Mouse (Mus musculus) forebrain, embryonic 13.5 days (tissue): ENCODE results near the gene Syne4. TPM values are rescaled to one million over a fixed set of nuclear protein-coding genes. Genes with fewer than 3 reads are reported as not detected.

Source experiments
- ATAC-seq: fragments of 200-750 bp; cut with Nextera tagmentation; 2 replicates; pipeline ENCODE4 v1.8.0; 2017
- H3K27ac ChIP-seq: fragments of 300-500 bp; sonication (generic); 2 replicates; pipeline ENCODE4 v1.5.1; 2015; ENCODE audit warnings: inconsistent platforms, mild to moderate bottlenecking, moderate library complexity
- H3K27me3 ChIP-seq: fragments of 300-500 bp; sonication (generic); 2 replicates; pipeline ENCODE4 v1.6.1; 2015; ENCODE audit warnings: mild to moderate bottlenecking, inconsistent platforms
- H3K36me3 ChIP-seq: fragments of 300-500 bp; sonication (generic); 2 replicates; pipeline ENCODE4 v1.6.1; 2015; ENCODE audit warnings: mild to moderate bottlenecking, inconsistent platforms; ENCODE audit not compliant: poor library complexity, severe bottlenecking
- H3K4me1 ChIP-seq: fragments of 300-500 bp; sonication (generic); 2 replicates; pipeline ENCODE4 v1.6.1; 2015; ENCODE audit warnings: inconsistent platforms
- H3K4me2 ChIP-seq: fragments of 300-500 bp; sonication (generic); 2 replicates; pipeline ENCODE4 v1.6.1; 2015; ENCODE audit warnings: inconsistent platforms, mild to moderate bottlenecking, moderate library complexity
- H3K4me3 ChIP-seq: fragments of 300-500 bp; sonication (generic); 2 replicates; pipeline ENCODE4 v1.5.1; 2015; ENCODE audit warnings: mild to moderate bottlenecking, inconsistent platforms
- H3K9ac ChIP-seq: fragments of 300-500 bp; sonication (generic); 2 replicates; pipeline ENCODE4 v1.6.1; 2015; ENCODE audit warnings: mild to moderate bottlenecking, inconsistent platforms
- H3K9me3 ChIP-seq: fragments of 300-500 bp; sonication (generic); replicated peaks from 2 replicates; pipeline ENCODE4 v1.6.1; 2016; ENCODE audit warnings: inconsistent platforms
- WGBS: fragments of 180-500 bp; shearing (Covaris S2); methylation state at CpG from one replicate; pipeline ENCODE4 v1.1.7; 2015; 5-methylcytosine and 5-hydroxymethylcytosine counted together
- polyA plus RNA-seq: library from polyadenylated mRNA; unstranded; fragments of >200 nt; fragmentation: Nextera tagmentation; extraction: Ambion mirVana; gene quantifications from 2 replicates; pipeline ENCODE4 v1.2.1, GENCODE M21; 2015

Gene Syne4
- polyA plus RNA-seq, 1 experiment from 2014 or later: 9.2 TPM

- 0 out of 2 replicates have a peak, but pooled peaks cover 3% of the 10 kb centered on the region for H3K27me3 ChIP-seq
- H3K4me3 ChIP-seq: peak overlapping the region; percentile 83
- no peaks in the 10 kb centered on the region; the same call in 1 of the 2 replicates for H3K9me3 ChIP-seq
- H3K36me3 ChIP-seq: no peaks in the 10 kb centered on the region
- ATAC-seq: peak; percentile 100
- H3K4me2 ChIP-seq: peak overlapping the region; percentile 86
- peaks cover 21% of the 10 kb centered on the region for H3K4me1 ChIP-seq
- peak overlapping the region; percentile 73 for H3K27ac ChIP-seq
- WGBS: 0% methylated on average over 20 of the region's 20 CpGs
- peak overlapping the region; percentile 92 for H3K9ac ChIP-seq
These were observed 7.7 kb downstream of the Syne4 start for GRCm38 (mm10) chr7:30322285-30322667.

DNA sequence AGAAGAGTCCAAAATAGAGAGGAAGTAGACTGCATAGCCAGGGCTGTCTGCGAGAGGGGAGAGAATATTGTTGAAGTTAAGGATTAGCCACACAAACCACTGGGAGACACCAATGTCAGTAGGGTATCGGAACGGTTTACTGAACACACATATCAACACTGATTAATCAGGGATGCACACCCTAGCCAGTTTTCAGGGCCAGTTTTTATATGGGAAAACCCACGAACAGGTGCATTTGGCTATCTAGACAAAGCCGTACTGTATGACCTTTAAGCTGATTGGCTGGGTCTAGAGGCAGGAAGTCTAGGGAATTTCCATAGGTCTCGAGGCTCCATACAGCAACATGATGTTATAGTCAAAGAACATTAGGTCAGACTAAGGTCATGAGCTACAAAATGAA is 8.3 kb downstream of the Syne4 start:
- Histone ChIP-seq H3K36me3 (no peaks in the 10 kb centered on the region), H3K9ac (peak overlapping the region; percentile 60), H3K4me2 (peak overlapping the region; percentile 86), H3K27ac (peak overlapping the region; percentile 58; the same call in 1 of the 2 replicates), H3K4me3 (peak overlapping the region; percentile 83), H3K27me3 (0 out of 2 replicates have a peak, but pooled peaks cover 3% of the 10 kb centered on the region), H3K4me1 (peaks cover 23% of the 10 kb centered on the region), H3K9me3 (no peaks in the 10 kb centered on the region; the same call in 1 of the 2 replicates)
- WGBS: 38% methylated on average over 6 of the region's 6 CpGs
- peak; percentile 3; the same call in 1 of the 2 replicates for ATAC-seq

GRCm38 (mm10) chr7:30323795-30324194 is 9.2 kb downstream of the Syne4 start, which contains the start of gene Sdhaf1:
Gene Sdhaf1, minus strand, starts transcription at chr7:30323895.
- Histone ChIP-seq H3K9me3 (no peaks in the 10 kb centered on the region; the same call in 1 of the 2 replicates), H3K4me1 (peaks cover 23% of the 10 kb centered on the region), H3K27me3 (0 out of 2 replicates have a peak, but pooled peaks cover 3% of the 10 kb centered on the region), H3K4me3 (peak within 1 kb of the TSS; percentile 83), H3K36me3 (no peaks in the 10 kb centered on the region), H3K4me2 (peak within 1 kb of the TSS; percentile 86), H3K27ac (peak within 1 kb of the TSS; percentile 58; the same call in 1 of the 2 replicates), H3K9ac (peak within 1 kb of the TSS; percentile 60)
- no peak for ATAC-seq
- whole genome bisulfite sequencing: 81% methylated on average over 3 of the region's 3 CpGs

DNA sequence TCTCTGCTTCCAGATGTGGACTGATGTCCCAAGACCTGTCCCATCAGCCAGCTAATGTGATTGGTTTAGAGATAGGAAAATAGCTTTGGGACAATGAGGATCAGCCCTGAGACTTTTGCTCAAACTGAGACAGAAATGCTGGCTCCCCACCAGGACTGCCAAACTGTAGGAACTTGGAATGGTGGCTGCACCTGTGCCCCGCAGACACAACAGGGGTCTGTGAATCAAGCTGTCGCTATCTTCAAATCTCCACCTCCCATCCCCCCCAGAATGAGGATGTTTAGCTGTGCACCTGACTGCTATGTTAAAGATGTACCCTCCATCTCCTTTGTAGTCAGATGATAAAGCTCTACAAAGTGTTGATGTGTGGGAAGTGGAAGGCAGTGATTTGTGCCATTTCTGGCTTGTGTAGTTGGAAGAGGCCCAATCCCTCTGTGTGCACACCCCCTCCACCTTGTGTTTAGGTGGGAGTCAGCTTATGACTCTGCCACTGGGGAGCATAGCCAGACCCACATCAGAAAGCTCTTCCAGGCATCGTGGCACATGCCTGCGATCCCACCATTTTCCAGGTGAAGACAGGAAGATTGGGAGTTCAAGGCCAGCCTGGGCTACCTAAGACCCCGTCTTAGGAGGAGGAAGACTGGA is 9.8 kb downstream of the Syne4 start:
- ATAC-seq: no peak
- Histone ChIP-seq H3K4me3 (no peak overlapping the region), H3K4me1 (peaks cover 23% of the 10 kb centered on the region), H3K4me2 (no peak overlapping the region), H3K27me3 (0 out of 2 replicates have a peak, but pooled peaks cover 5% of the 10 kb centered on the region), H3K36me3 (no peaks in the 10 kb centered on the region), H3K9ac (no peak overlapping the region), H3K27ac (no peak overlapping the region), H3K9me3 (no peaks in the 10 kb centered on the region; the same call in 1 of the 2 replicates)
- 87% methylated on average over 5 of the region's 5 CpGs for WGBS

DNA sequence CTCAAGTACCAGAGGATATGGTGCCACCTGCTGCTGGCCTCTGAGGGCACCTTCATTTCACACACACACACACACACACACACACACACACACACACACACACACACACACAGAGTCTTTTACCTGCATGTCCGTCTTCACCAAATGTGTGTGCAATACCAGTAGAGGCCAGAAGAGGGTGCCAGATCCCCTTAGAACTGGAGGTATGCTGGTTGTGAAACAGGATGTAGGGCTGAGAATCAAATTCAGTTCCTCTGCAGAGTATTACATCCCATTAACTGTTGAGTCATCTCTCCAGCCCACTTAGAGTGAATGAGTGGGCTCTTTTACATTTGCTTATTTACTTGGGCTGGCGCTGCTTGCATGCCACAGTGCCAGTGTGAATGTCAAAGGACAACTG is 10.8 kb downstream of the Syne4 start:
- H3K9ac ChIP-seq: no peak overlapping the region
- H3K27ac ChIP-seq: no peak overlapping the region
- no peaks in the 10 kb centered on the region for H3K36me3 ChIP-seq
- peaks cover 23% of the 10 kb centered on the region for H3K4me1 ChIP-seq
- H3K27me3 ChIP-seq: peaks cover 5% of the 10 kb centered on the region; the same call in 1 of the 2 replicates
- no peak overlapping the region for H3K4me2 ChIP-seq
- H3K4me3 ChIP-seq: no peak overlapping the region
- WGBS: 28% methylated on average over 2 of the region's 2 CpGs
- no peaks in the 10 kb centered on the region; the same call in 1 of the 2 replicates for H3K9me3 ChIP-seq
- ATAC-seq: no peak

GRCm38 (mm10) chr7:30326427-30326826 is 11.8 kb downstream of the Syne4 start:
- Histone ChIP-seq H3K4me1 (peaks cover 16% of the 10 kb centered on the region), H3K27ac (no peak overlapping the region), H3K9ac (no peak overlapping the region), H3K36me3 (no peaks in the 10 kb centered on the region), H3K4me3 (no peak overlapping the region), H3K27me3 (peaks cover 5% of the 10 kb centered on the region; the same call in 1 of the 2 replicates), H3K9me3 (no peaks in the 10 kb centered on the region; the same call in 1 of the 2 replicates), H3K4me2 (no peak overlapping the region)
- ATAC-seq: no peak

- Histone ChIP-seq H3K27me3 (peaks cover 5% of the 10 kb centered on the region; the same call in 1 of the 2 replicates), H3K9me3 (no peaks in the 10 kb centered on the region; the same call in 1 of the 2 replicates), H3K27ac (no peak overlapping the region), H3K4me3 (no peak overlapping the region), H3K4me1 (peaks cover 17% of the 10 kb centered on the region), H3K36me3 (no peaks in the 10 kb centered on the region), H3K9ac (no peak overlapping the region), H3K4me2 (no peak overlapping the region)
- ATAC-seq: no peak
- WGBS: 61% methylated on average over 15 of the region's 15 CpGs
These were observed 12.5 kb downstream of the Syne4 start for GRCm38 (mm10) chr7:30327140-30327539.

GRCm38 (mm10) chr7:30328379-30328778 is 13.8 kb downstream of the Syne4 start:
- no peak overlapping the region for H3K27ac ChIP-seq
- WGBS: 50% methylated on average over 10 of the region's 10 CpGs

DNA sequence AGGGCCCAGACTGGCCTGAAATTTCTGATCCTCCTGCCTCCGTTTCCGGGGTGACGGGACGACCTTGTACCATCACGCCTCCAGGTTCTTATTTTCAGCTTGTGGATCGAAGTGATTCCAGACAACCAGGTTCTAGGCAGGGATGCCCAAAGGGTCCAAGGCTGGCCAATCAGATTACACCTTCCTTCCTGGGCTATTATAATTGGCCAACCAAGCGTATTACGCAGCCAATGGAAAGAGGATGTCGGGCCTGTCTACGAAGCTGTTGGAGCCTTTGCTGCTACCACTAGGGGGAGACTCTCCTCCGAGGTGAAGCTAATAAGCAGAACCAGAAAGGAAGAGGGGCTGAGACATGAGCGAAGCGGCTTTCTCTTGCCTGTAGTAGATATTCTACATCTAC is 17.3 kb downstream of the Syne4 start:
- no peaks in the 10 kb centered on the region for H3K36me3 ChIP-seq
- ATAC-seq: peak; percentile 92
- no peaks in the 10 kb centered on the region for H3K9me3 ChIP-seq
- 5% methylated on average over 13 of the region's 13 CpGs for WGBS
- H3K27me3 ChIP-seq: peaks cover 21% of the 10 kb centered on the region
- no peak overlapping the region for H3K9ac ChIP-seq
- peaks cover 33% of the 10 kb centered on the region for H3K4me1 ChIP-seq
- H3K4me3 ChIP-seq: peak overlapping the region; percentile 21
- H3K27ac ChIP-seq: no peak overlapping the region
- H3K4me2 ChIP-seq: peak overlapping the region; percentile 47

More at GRCm38 (mm10) chr7:30328379-30328778, 13.8 kb downstream of the Syne4 start:
- H3K4me3 ChIP-seq: no peak overlapping the region
- no peak overlapping the region for H3K9ac ChIP-seq
- H3K4me1 ChIP-seq: peaks cover 20% of the 10 kb centered on the region
- H3K4me2 ChIP-seq: no peak overlapping the region
- ATAC-seq: no peak
- peaks cover 5% of the 10 kb centered on the region; the same call in 1 of the 2 replicates for H3K27me3 ChIP-seq
- no peaks in the 10 kb centered on the region for H3K36me3 ChIP-seq
- no peaks in the 10 kb centered on the region; the same call in 1 of the 2 replicates for H3K9me3 ChIP-seq

DNA sequence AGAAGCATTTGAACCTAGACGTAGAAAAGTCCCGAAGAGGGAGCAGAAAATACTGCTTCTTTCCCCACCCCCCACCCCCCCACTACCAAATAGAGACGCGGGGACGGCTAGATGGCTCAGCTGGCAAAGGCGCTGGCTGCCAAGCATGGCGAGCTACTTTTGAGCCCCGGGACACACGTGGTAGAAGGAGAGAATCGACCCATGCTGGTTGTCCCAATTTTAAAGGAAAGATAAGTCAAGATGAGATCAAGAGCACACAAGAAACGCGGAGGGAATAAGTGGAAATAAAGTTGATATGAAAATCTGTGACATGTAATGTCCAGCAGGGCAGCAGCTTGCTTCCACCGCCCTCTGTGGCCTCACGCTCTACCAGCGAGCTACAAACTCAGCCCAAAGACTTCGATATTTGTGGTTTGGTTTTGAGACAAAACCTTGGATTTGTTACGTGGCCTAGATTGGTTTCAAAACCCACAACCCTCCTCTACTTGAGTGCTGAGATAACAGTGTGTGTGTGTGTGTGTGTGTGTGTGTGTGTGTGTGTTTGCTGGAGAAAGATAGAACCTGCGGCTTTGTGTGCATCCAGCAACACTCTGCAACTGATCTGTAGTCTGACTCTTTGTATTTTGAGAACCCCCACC is 18.1 kb downstream of the Syne4 start:
- peaks cover 19% of the 10 kb centered on the region for H3K27me3 ChIP-seq
- H3K4me3 ChIP-seq: no peak overlapping the region
- H3K4me2 ChIP-seq: peak overlapping the region; percentile 47; the same call in 1 of the 2 replicates
- H3K9ac ChIP-seq: no peak overlapping the region
- H3K9me3 ChIP-seq: no peaks in the 10 kb centered on the region
- H3K27ac ChIP-seq: no peak overlapping the region
- 62% methylated on average over 18 of the region's 18 CpGs for WGBS
- H3K36me3 ChIP-seq: no peaks in the 10 kb centered on the region
- H3K4me1 ChIP-seq: peaks cover 29% of the 10 kb centered on the region
- ATAC-seq: no peak

DNA sequence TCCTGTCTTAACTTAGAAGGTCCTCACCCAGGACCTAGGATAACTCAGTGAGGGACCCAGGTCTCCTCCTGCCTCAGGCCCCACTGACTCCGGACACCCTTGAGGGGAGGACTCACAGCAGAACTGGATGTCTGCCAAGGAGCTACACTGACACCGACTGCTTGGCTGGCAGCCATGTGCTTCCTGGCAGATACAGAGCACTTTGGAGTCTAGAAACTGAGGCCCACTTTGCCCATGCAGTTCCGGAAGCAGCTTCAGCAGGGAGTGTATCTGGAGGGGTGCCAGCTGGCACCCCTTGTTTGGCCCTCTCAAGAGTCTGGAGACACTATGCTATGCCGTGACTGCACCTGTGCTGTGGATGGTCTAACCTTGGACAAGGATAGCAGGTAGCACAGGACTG is 18.8 kb downstream of the Syne4 start:
- Histone ChIP-seq H3K4me1 (peaks cover 29% of the 10 kb centered on the region), H3K9me3 (no peaks in the 10 kb centered on the region), H3K4me2 (no peak overlapping the region), H3K36me3 (no peaks in the 10 kb centered on the region), H3K4me3 (no peak overlapping the region), H3K9ac (no peak overlapping the region), H3K27me3 (peaks cover 19% of the 10 kb centered on the region), H3K27ac (no peak overlapping the region)
- ATAC-seq: no peak; the same call in 1 of the 2 replicates
- WGBS: 31% methylated on average over 4 of the region's 4 CpGs

- Histone ChIP-seq H3K4me1 (peaks cover 29% of the 10 kb centered on the region), H3K27ac (no peak overlapping the region), H3K4me3 (no peak overlapping the region), H3K27me3 (peaks cover 22% of the 10 kb centered on the region), H3K9me3 (no peaks in the 10 kb centered on the region), H3K36me3 (no peaks in the 10 kb centered on the region), H3K4me2 (no peak overlapping the region), H3K9ac (peak overlapping the region; percentile 22; the same call in 1 of the 2 replicates)
- no peak for ATAC-seq
- 52% methylated on average over 5 of the region's 5 CpGs for WGBS
These were observed 20.0 kb downstream of the Syne4 start for GRCm38 (mm10) chr7:30334563-30334962.
